Mouse (Mus musculus): ENCODE results near the gene Mettl15.

Gene Mettl15

GRCm38 (mm10) chr2:109156131-109156530, 124.4 kb downstream of the Mettl15 start:
- no peak for DNase-seq (ENCODE audit: low spot score)

- DNase-seq (ENCODE audit: low spot score), result no peak
These were observed 127.0 kb downstream of the Mettl15 start for GRCm38 (mm10) chr2:109153402-109154050.

- no peak for DNase-seq (ENCODE audit: low spot score)
These were observed 133.3 kb downstream of the Mettl15 start for GRCm38 (mm10) chr2:109147292-109147691.

DNA sequence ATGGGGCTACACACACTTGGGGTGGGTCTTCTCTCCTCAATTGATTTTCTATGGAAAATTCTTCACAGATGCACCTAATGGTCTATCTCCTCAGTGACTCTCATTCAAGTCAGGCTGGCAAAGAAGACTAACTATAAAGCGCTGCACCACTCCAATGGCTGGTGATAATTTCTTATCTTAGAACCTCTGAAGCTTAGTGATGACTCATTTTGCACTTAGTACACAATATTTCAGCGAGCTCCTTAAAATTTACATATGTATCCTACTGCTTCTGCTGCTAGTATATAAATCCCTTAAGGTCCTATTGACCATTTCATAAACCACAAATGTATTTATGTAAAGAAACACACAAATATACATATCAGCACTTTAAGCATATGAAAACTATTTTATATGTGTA, 136.1 kb downstream of the Mettl15 start:
- DNase-seq (ENCODE audit: low spot score), result no peak

GRCm38 (mm10) chr2:109140330-109140729, 140.2 kb downstream of the Mettl15 start:
- no peak for DNase-seq (ENCODE audit: low spot score)

DNA sequence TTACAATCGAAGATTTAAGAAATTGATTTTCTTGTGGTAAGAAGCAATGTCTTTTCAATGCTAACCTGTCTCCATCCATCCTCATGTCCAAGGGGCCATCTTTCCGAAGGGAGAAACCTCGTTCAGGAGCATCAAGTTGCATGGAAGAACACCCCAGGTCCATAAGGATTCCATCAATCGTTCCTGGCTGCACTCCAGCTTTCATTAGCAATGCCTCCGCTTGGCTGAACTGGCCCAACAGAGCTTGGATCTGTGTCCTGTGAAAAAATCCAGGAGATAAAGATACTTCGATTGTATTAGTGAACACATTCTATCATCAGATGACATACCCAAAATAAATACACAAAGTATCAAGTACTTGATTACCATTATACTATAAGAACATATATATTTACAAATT, 143.3 kb downstream of the Mettl15 start:
- DNase-seq (ENCODE audit: low spot score), result no peak

DNA sequence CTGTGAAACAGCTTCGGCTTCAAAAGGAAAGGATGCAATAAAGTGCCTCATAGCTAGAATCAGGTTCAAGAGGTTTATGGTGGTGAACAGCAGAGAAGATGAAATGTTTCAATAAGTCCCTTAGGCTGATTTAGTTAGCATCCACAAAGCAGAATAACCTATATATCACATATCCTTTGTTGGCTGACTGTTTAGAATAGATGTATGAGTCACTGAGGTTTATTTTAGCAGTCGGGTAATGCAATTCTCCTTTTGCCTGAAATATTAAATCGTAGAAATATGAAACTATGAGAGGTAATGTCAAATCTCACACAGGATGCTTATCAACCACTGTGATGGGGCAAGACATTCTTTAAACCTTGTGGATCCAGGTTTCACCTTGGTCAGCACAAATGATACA, 149.8 kb downstream of the Mettl15 start:
- DNase-seq (ENCODE audit: low spot score), result no peak

DNA sequence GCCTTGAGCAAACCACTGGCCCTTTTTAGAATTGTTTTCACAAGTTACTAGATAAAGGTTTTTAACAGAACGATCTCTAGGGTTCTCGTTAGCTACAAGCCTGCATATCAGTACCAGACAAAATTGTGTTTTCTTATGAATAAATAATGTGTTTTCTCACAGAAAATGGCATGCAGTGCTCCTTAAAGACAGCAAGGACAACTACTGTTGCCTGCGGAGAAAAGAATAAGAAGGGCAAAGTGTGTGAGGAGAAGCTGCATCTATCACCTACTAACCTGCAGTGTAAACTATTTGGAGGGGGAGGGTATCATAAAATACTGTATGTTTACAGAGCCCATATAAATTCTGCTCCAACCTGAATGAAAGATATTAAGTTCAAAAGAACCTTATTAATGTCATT, 150.6 kb downstream of the Mettl15 start:
- no peak for DNase-seq (ENCODE audit: low spot score)

- no peak for DNase-seq (ENCODE audit: low spot score)
These were observed 174.6 kb downstream of the Mettl15 start for GRCm38 (mm10) chr2:109105773-109106484.

DNA sequence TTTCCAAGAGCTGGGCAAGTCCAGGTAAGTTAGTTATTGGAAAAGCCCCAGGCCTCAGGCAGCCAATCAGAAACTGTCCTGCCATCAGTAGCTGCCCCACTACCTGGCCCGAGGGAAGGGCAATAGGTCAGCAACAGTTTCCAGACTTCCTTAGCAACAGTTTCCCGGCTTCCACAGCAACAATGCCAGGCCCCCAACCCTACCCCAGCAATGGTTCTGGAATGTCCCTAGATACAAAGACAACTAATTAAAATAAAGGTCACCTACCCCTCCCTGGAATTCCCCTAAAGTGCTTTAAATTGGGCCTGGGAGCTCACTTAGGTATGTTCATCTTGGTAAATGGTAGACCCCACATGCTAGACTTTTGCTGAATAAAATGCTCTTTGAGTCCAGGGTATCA, 230.9 kb downstream of the Mettl15 start:
- no peak for DNase-seq (ENCODE audit: low spot score)
